In the genomic region with DNA sequence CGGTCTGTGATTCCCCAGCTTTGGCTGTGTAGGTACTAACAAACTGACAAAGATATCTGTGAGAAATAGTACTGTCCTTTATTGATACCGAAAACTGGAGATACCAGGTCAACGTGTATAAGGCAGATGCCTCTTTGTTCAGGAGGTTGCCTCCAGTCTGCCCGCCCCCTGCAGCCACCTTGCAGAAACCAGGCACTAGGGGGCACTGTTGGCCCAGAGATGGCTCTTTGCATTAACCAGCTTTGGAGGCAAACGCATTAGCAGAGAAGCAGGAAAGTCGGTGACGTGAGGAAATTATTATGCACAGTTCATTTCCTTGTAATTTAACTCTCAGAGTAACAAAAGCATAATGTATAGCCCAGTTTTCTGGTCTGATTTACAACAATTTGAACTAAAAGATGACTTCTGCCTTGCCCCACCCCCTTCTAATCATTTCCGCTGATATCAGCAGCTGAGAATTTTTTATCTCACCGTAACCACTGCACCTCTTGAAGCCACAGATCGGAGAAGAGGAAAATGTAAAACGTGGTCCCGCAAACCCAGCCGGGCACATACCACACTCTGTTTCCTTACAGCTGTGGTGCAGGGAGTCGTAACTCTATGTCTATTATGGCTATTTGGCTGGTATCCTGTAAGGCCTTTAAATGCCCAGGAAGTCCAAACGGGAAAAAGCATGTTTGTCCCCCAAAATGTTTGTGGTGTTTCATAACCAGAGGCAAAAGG, we compare ENCODE assay signal across 8 mouse cellular contexts.
DNase-seq lines count a peak whose midpoint lies in the region; ATAC-seq lines count a peak whose summit lies in the region.

No protein-coding gene starts in this region.

- H3K4me3 ChIP-seq in embryonic facial prominence, embryonic 12.5 days = no peak overlapping the region
- peak overlapping the region; percentile 28; the same call in 1 of the 2 replicates for H3K4me3 ChIP-seq in limb, embryonic 13.5 days
- no peak overlapping the region for H3K4me3 ChIP-seq in midbrain, embryonic 16.5 days (ENCODE audit: low read depth, low read length)

- peak; percentile 25 for DNase-seq in 3134 (ENCODE audit: extremely low read depth, insufficient read length, low spot score)
- peak; percentile 95 for DNase-seq in adrenal gland, postnatal 36 days
- DNase-seq in heart, adult 9 months (ENCODE audit: low spot score in 2 of 2) = peak; percentile 81 to 88
- peak; percentile 89 for DNase-seq in kidney, adult 9 months
- peak; percentile 57 to 86 for DNase-seq in spleen, postnatal 10 days (ENCODE audit: low spot score in 2 of 2)

- 20% methylated on average over 15 of the region's 15 CpGs for WGBS in embryonic facial prominence, embryonic 12.5 days
- 10% methylated on average over 15 of the region's 15 CpGs for WGBS in limb, embryonic 13.5 days
- WGBS in midbrain, embryonic 16.5 days = 18% methylated on average over 15 of the region's 15 CpGs

- no peak overlapping the region for H3K27ac ChIP-seq in embryonic facial prominence, embryonic 12.5 days
- H3K27ac ChIP-seq in limb, embryonic 13.5 days = no peak overlapping the region
- H3K27ac ChIP-seq in midbrain, embryonic 16.5 days (ENCODE audit: low read length) = peak overlapping the region; percentile 67

- H3K4me1 ChIP-seq in embryonic facial prominence, embryonic 12.5 days = peaks cover 23% of the 10 kb centered on the region
- peaks cover 31% of the 10 kb centered on the region for H3K4me1 ChIP-seq in limb, embryonic 13.5 days
- peaks cover 28% of the 10 kb centered on the region for H3K4me1 ChIP-seq in midbrain, embryonic 16.5 days (ENCODE audit: control insufficient read depth, insufficient read depth, low read length)

- H3K4me2 ChIP-seq in embryonic facial prominence, embryonic 12.5 days (replicated peaks) = peak overlapping the region; percentile 37
- peak overlapping the region; percentile 59 for H3K4me2 ChIP-seq in limb, embryonic 13.5 days (replicated peaks)
- H3K4me2 ChIP-seq in midbrain, embryonic 16.5 days (ENCODE audit: low read length) = peak overlapping the region; percentile 42

- no peaks in the 10 kb centered on the region for H3K27me3 ChIP-seq in embryonic facial prominence, embryonic 12.5 days
- H3K27me3 ChIP-seq in limb, embryonic 13.5 days = no peaks in the 10 kb centered on the region
- no peaks in the 10 kb centered on the region for H3K27me3 ChIP-seq in midbrain, embryonic 16.5 days (ENCODE audit: control insufficient read depth, insufficient read depth, low read depth, low read length)

- peak; percentile 71 for ATAC-seq in embryonic facial prominence, embryonic 12.5 days (ENCODE audit: insufficient number of reproducible peaks, insufficient read depth, low FRiP score, low TSS enrichment)
- ATAC-seq in limb, embryonic 13.5 days (ENCODE audit: low FRiP score, low read depth) = peak; percentile 87
- ATAC-seq in midbrain, embryonic 16.5 days = peak; percentile 92

- H3K9me3 ChIP-seq in embryonic facial prominence, embryonic 12.5 days = no peaks in the 10 kb centered on the region
- H3K9me3 ChIP-seq in limb, embryonic 13.5 days = no peaks in the 10 kb centered on the region
- H3K9me3 ChIP-seq in midbrain, embryonic 16.5 days (replicated peaks; ENCODE audit: control insufficient read depth, low read length, poor library complexity, severe bottlenecking) = no peaks in the 10 kb centered on the region

- H3K9ac ChIP-seq in embryonic facial prominence, embryonic 12.5 days = no peak overlapping the region
- H3K9ac ChIP-seq in limb, embryonic 13.5 days = no peak overlapping the region
- H3K9ac ChIP-seq in midbrain, embryonic 16.5 days (ENCODE audit: low read depth, low read length) = peak overlapping the region; percentile 30; the same call in 1 of the 2 replicates

- H3K36me3 ChIP-seq in embryonic facial prominence, embryonic 12.5 days = no peaks in the 10 kb centered on the region
- H3K36me3 ChIP-seq in limb, embryonic 13.5 days = no peaks in the 10 kb centered on the region
- H3K36me3 ChIP-seq in midbrain, embryonic 16.5 days (ENCODE audit: control insufficient read depth, insufficient read depth, low read length) = no peaks in the 10 kb centered on the region

Comparison
In these comparisons a context has a peak if more than half of its experiments do, and no peak if none do; other contexts are left out.
1. DNase-seq: peak in every context shown above with its lines; median percentile 95 in adrenal gland, postnatal 36 days; 89 in kidney, adult 9 months; 84 in heart, adult 9 months; 72 in spleen, postnatal 10 days; 25 in 3134.